Mouse (Mus musculus): ENCODE data around the gene Plxna2. TPM values are rescaled to one million over a fixed set of nuclear protein-coding genes. Genes with fewer than 3 reads are reported as not detected.

Plxna2 gene
- polyA plus RNA-seq, 1 experiment, result 6.0 TPM

DNA sequence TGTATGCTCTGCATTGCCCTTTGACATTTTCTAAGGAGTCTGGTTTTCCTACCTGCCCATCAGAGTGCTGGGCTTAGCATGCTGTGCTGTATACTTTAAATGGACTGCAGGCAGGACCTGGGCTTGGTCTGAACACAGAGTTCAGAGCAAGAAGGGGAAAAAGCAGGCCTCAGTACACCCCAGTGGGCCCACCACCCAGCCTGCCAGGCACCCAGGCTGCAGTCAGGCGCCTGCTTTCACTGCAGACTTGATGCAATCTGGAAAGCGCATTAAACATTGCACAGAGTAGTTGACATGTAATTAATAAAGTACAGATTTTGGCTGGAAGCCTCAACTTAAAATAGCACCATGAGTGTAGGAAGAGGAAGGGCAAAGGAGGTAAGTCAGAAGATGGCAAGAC lies 79.4 kb downstream of the Plxna2 start:
- Histone ChIP-seq H3K4me1 (ENCODE audit: control insufficient read depth, insufficient read depth, insufficient read length, low read length) (peaks cover 47% of the 10 kb centered on the region), H3K27ac (replicated peaks; ENCODE audit: low read depth, low read length) (0 out of 2 replicates have a peak overlapping the region, but pooled peaks have one; percentile 26), H3K4me3 (ENCODE audit: insufficient read depth, low read depth, low read length) (no peak overlapping the region)

DNA sequence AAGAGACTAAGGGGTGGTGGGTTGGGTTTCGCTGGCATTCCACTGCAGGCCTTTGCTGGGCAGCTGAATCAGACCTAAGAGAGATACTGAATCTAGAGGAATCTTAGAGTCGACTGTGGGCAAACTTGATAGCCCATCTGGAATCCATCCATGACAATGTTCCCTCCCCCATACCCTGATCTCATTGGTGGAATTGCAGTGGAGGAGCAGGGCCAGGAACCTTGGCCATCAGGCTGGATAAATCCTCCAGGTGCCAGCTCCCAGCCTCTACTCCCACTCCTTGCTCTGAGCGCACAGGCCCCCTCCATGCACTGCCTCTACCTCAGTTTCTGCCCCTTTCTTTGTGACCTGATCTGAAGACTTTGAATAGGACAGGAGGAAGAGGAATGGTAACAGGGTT lies 81.3 kb downstream of the Plxna2 start:
- Histone ChIP-seq H3K4me1 (ENCODE audit: control insufficient read depth, insufficient read depth, insufficient read length, low read length) (peaks cover 51% of the 10 kb centered on the region), H3K4me3 (ENCODE audit: insufficient read depth, low read depth, low read length) (no peak overlapping the region), H3K27ac (replicated peaks; ENCODE audit: low read depth, low read length) (no peak overlapping the region)

DNA sequence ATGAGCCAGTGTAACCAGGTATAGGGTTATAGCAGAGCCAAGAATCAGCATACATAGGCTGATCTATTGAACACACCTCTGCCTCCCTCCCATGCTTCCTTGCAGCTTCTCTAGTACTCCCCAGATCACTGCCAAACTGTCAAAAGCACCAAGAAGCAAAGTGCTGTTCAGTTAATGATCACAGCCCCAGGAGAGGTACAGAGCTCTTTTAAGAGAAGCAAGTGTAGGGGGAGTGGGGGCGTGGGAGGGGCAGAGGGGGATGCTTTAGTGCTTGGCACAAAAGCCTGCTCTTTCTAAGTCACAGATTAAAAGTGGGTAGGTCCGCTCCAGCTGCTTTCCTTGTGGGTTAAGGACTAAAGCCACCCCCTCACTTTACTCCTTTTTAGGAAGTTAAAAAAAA lies 85.2 kb downstream of the Plxna2 start:
- H3K4me3 ChIP-seq (ENCODE audit: insufficient read depth, low read depth, low read length), result no peak overlapping the region
- peaks cover 24% of the 10 kb centered on the region for H3K4me1 ChIP-seq (ENCODE audit: control insufficient read depth, insufficient read depth, insufficient read length, low read length)
- H3K27ac ChIP-seq (replicated peaks; ENCODE audit: low read depth, low read length), result no peak overlapping the region

DNA sequence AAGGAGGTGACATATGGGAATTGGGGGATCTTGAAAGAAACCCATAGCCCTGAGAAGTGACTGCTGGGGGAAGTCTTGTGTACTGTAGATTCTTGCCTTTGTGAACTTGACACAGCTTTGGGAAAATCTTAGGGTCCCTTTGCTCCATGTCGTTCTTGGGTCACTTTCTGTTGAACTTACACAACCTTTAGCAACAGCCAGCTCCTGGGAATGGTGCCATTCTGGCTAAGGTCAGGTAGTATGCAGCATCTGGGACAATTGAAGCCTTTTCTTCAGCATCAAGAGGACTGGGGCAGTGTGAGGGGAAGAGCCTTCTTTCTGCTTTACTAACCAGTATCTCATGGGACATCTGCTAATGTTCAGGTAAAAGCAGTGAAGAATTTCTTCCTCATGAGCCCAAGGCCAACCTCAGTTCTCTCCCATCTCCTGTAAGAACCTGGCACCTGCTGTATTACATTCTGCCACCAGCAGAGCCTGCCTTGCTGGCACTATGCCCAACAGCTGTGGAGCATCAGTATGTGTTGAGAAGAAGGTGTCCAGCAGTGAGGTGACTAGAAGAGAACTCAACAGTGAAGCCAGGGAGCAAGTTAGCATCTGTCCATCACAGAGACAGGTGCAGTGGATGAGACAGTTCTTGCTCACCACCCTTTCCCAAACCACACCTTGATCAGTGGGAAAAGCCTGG lies 86.3 kb downstream of the Plxna2 start:
- H3K4me3 ChIP-seq (ENCODE audit: insufficient read depth, low read depth, low read length), result no peak overlapping the region
- peaks cover 21% of the 10 kb centered on the region for H3K4me1 ChIP-seq (ENCODE audit: control insufficient read depth, insufficient read depth, insufficient read length, low read length)
- peak overlapping the region; percentile 65 for H3K27ac ChIP-seq (replicated peaks; ENCODE audit: low read depth, low read length)

DNA sequence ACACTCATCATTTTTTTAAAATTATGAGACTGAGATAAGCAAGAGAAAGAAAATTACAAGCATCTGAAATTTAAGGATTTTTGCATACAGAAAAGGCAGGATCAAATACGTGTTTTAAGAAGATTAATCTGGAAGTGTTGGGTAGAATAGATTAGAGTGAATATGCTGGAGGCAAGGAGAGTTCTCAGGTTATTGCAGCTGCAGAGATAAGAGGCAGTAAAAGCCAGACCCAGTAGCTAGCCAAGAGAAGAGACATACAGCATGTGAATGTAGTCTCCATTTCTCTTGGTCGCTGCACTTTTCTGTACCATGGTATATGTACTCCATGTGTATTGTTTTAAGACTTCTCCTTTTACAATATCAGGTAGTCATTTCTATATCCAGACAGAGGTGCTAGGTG lies 88.5 kb downstream of the Plxna2 start:
- Histone ChIP-seq H3K4me1 (ENCODE audit: control insufficient read depth, insufficient read depth, insufficient read length, low read length) (peaks cover 11% of the 10 kb centered on the region), H3K4me3 (ENCODE audit: insufficient read depth, low read depth, low read length) (no peak overlapping the region)

DNA sequence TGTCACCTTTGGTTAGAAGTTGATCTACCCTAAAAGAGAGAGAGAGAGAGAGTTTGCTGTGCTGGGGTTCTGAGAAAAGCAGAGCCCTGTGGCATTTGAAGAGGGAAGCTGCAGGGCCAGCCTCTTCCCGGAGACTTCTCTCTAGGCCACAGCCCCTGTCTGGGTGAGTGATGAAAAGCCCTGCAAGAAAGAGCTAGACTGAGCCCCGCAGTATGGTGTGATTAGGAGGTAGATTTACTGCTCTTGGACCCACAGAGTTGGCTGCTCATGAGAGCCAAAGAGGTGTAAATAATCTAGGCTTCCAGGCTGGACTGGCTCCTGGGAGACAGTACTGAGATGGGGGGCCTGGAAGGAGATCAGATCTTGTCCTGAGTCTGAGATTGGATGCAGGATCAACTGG lies 94.4 kb downstream of the Plxna2 start:
- no peak overlapping the region for H3K27ac ChIP-seq (replicated peaks; ENCODE audit: low read depth, low read length)
- no peaks in the 10 kb centered on the region; the same call in 1 of the 2 replicates for H3K4me1 ChIP-seq (ENCODE audit: control insufficient read depth, insufficient read depth, insufficient read length, low read length)
- no peak overlapping the region for H3K4me3 ChIP-seq (ENCODE audit: insufficient read depth, low read depth, low read length)

More for the DNA sequence above, 88.5 kb downstream of the Plxna2 start:
- H3K27ac ChIP-seq (replicated peaks; ENCODE audit: low read depth, low read length), result no peak overlapping the region

DNA sequence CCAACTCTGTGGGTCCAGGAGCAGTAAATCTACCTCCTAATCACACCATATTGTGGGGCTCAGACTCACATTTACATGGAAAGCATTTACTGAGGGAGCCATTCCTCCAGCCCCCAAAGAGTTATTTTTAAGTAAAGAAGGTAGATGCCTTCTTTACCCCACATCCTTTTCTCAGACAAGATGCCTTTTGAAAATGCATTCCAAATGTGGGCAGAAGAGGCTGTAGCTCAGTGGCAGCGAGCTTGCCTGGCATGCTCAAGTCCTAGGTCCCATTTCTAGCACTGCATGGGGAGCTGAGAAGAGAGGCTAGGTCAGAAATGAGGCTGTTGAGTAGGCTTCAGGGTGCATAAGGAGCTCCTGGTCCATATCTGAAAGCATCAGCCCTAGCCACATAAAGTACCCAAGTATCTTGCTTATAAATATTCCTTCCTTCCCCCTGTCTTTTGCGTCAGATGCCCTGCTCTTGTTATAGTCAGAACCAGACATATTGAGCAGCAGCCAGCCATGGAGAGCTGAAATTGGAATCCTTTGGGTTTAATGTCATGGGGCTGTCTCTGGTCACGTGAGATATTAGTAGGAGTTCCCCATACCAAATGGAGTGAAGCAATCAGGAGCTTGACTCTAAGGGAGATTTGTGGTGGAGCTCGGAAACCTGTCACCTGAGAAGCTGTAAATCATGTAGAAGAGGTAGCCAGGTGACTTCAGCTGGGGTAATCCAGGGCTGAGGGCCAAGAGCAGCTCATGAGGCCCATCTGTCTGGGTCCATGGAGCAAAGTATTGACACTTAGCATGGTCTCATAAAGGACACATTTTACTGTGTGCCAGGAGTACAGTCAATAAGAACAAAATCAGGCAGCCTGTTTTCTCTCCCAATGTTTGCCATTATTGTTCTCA lies 96.4 kb downstream of the Plxna2 start:
- H3K4me3 ChIP-seq (ENCODE audit: insufficient read depth, low read depth, low read length), result no peak overlapping the region
- H3K4me1 ChIP-seq (ENCODE audit: control insufficient read depth, insufficient read depth, insufficient read length, low read length), result no peaks in the 10 kb centered on the region; the same call in 1 of the 2 replicates
- no peak overlapping the region for H3K27ac ChIP-seq (replicated peaks; ENCODE audit: low read depth, low read length)

DNA sequence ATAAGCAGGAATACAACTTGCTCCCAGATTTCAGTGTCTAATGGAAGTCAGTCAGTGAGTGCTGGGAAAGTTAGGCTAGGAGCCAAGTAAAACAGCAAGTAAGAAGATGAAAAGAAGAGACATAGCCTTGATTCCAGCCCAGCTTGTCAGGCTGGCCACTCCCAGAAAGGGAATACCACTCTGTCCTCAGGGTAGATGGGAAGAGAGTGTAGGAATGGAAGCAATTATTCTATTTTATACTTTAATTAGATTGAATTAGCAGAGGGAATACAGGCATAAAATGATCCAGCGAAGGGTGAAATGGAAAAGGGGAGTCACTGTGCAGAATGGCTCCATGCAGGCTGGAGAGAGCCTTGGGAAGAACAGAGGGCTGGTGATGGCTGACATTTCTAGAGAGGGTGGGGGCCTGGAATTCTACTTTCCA lies 99.4 kb downstream of the Plxna2 start:
- Histone ChIP-seq H3K4me1 (ENCODE audit: control insufficient read depth, insufficient read depth, insufficient read length, low read length) (no peaks in the 10 kb centered on the region; the same call in 1 of the 2 replicates), H3K4me3 (ENCODE audit: insufficient read depth, low read depth, low read length) (no peak overlapping the region), H3K27ac (replicated peaks; ENCODE audit: low read depth, low read length) (no peak overlapping the region)

DNA sequence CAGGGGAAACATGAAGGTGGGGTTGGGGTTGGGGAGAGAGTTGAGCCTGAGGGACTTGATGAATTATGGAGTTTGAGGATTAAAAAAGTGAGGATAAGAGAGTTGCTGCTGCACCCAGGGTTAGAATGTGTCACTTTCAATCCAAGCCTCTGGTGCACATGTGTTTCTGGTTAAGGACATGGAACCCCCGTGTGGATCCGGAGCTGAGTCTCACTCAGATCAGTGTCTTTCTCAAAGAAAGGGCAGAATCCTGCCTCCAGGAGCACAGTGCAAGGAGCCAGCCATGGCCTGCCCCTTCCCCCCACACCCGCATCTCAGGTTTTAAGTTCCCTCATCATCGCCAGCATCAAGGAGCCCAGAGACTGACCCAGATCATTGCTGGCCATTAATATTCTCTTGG lies 102.4 kb downstream of the Plxna2 start:
- H3K4me3 ChIP-seq (ENCODE audit: insufficient read depth, low read depth, low read length), result no peak overlapping the region
- no peak overlapping the region for H3K27ac ChIP-seq (replicated peaks; ENCODE audit: low read depth, low read length)
- peaks cover 6% of the 10 kb centered on the region; the same call in 1 of the 2 replicates for H3K4me1 ChIP-seq (ENCODE audit: control insufficient read depth, insufficient read depth, insufficient read length, low read length)

DNA sequence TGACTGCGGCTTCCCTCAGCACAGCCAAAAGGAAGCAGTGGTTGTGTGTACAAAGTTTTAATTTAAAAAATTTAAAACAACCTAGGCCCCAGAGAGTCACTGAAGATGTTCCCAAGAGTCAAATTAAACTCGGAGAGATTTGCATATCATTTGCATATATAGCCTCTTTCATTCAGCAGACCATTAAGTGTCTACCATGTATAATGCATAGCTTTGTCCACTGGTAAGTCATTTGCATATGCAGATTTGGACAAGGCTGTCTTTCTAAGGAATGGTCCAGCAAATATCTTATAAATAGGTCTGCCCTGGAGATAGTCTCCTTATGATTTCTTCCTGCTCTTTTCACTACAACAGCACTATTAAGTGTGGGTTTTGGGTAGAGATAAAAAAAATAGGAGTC lies 103.2 kb downstream of the Plxna2 start:
- Histone ChIP-seq H3K4me3 (ENCODE audit: insufficient read depth, low read depth, low read length) (no peak overlapping the region), H3K27ac (replicated peaks; ENCODE audit: low read depth, low read length) (no peak overlapping the region)

DNA sequence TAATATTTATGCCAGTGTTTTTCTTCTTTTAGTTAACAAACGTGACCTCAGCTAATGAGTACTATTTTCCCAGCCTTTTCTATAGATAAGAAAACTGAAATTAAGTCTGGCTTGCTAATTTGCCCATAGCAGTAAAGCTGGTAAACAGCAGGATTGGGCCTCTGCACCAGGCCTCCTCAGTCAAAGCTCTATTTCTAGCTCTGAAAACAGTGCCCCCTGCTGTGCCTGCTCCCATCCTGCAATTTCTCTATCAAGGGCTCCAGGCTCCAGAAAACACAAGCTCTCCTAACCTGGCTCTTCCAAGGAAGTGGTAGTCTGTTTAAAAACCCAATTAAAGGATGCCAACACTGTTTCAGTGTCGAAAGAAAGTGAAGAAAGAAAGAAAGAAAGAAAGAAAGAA lies 104.3 kb downstream of the Plxna2 start:
- Histone ChIP-seq H3K27ac (replicated peaks; ENCODE audit: low read depth, low read length) (no peak overlapping the region), H3K4me1 (ENCODE audit: control insufficient read depth, insufficient read depth, insufficient read length, low read length) (peaks cover 12% of the 10 kb centered on the region; the same call in 1 of the 2 replicates), H3K4me3 (ENCODE audit: insufficient read depth, low read depth, low read length) (no peak overlapping the region)

More for the DNA sequence above, 103.2 kb downstream of the Plxna2 start:
- peaks cover 12% of the 10 kb centered on the region; the same call in 1 of the 2 replicates for H3K4me1 ChIP-seq (ENCODE audit: control insufficient read depth, insufficient read depth, insufficient read length, low read length)

DNA sequence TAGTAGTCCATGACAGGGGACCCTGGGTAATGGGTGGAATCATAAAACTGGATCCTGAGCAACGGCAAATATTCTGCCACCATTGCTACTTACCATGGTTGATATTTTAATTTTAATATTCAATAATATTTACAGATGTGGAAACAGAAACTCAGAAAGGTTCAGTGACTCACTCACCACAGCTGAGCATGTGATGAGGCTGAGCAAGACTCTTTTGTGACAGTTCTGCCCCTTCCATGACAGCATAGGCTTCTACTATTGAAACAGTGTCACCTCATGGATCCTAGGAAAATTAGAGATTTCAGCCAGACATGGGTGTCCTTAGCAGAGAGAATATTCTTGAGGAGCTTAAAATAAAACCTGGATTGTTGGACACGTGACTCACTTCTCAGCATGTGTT lies 116.8 kb downstream of the Plxna2 start:
- H3K4me3 ChIP-seq (ENCODE audit: insufficient read depth, low read depth, low read length), result no peak overlapping the region
- H3K4me1 ChIP-seq (ENCODE audit: control insufficient read depth, insufficient read depth, insufficient read length, low read length), result peaks cover 3% of the 10 kb centered on the region
- no peak overlapping the region for H3K27ac ChIP-seq (replicated peaks; ENCODE audit: low read depth, low read length)

DNA sequence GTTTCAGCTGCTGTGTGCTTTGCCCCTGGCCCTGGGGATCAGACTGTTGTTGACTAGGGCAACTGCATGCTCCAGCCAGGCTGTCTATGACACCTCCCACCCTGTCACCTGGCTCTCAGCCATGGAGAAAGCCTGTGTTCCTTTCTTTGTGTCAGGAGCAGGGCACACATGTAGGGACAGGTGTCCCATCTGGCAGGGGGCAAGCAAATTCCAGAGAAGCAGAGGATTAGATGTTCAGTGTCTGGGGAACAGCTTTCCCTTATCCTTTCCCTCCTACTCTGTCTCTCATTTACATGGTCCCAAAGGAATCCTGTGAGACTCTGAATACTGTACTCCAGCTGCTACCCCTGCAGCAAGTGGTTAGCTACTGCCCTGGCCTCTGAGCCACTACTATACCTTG lies 121.9 kb downstream of the Plxna2 start:
- no peak overlapping the region for H3K27ac ChIP-seq (replicated peaks; ENCODE audit: low read depth, low read length)
- no peak overlapping the region for H3K4me3 ChIP-seq (ENCODE audit: insufficient read depth, low read depth, low read length)
- peaks cover 6% of the 10 kb centered on the region for H3K4me1 ChIP-seq (ENCODE audit: control insufficient read depth, insufficient read depth, insufficient read length, low read length)

DNA sequence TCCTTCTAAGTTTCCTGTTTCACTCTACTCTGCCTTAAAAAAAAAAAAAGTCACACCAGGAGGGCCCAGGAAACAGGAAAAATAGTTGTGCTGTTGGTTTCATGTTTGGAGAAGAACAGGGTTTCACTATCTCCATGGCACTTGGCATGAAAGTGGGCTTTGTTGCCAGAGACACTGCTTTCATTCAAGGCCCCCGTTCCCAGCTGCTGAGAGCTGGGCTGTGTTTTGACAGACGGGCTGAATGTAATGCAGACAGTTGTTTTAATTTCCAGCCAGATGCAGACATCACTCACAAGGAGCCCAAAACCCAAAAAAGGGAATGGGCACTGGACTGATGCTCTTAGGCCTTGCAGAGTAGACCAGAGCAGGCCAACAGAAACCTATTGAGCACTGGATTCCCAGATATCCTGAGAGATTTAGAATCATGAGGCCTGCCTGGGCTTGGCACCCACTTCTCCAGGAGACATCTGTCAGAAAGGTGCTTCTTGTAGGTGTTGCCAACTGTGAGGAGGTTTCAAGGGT lies 124.9 kb downstream of the Plxna2 start:
- Histone ChIP-seq H3K4me3 (ENCODE audit: insufficient read depth, low read depth, low read length) (no peak overlapping the region), H3K4me1 (ENCODE audit: control insufficient read depth, insufficient read depth, insufficient read length, low read length) (peaks cover 13% of the 10 kb centered on the region), H3K27ac (replicated peaks; ENCODE audit: low read depth, low read length) (no peak overlapping the region)

DNA sequence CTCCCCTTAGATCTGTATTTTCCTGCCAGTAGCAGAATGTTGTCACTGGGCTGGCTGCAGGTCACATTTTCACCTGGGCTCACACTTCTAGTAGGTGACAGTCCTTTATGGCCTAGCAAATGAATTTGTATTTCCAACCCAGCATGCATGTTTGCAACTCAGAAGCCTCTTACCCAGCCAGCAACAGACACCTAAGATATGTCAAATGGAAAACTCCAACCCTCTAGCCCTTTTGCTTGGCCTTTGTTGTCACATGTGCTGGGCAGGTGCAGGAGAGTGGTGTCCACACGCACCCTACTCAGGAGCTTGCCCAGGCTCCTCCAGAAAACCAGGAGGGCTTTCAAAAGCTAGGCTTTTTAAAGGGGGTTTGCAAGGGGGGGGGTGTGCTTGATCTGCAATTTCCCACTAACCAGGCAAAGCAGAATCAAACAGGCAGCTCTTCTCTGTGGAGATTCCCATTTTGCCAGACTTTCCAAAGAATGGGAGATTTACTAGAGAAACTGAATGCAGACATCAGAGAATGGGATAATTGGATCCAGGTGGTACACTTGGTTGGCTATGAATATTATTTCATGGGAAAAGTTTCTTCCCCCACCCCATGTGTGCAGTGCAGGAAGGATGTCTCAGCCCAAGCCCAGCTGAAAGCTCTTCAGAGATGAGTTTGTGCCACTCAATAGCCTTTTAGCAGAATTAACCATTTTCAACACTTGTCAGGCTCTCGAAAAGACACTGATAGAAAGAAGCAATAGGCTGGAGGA lies 127.3 kb downstream of the Plxna2 start:
- Histone ChIP-seq H3K4me1 (ENCODE audit: control insufficient read depth, insufficient read depth, insufficient read length, low read length) (peaks cover 9% of the 10 kb centered on the region), H3K4me3 (ENCODE audit: insufficient read depth, low read depth, low read length) (no peak overlapping the region), H3K27ac (replicated peaks; ENCODE audit: low read depth, low read length) (no peak overlapping the region)
